Mouse (Mus musculus) stomach, embryonic 14.5 days (tissue): ENCODE results near the gene Srxn1. TPM values are rescaled to one million over a fixed set of nuclear protein-coding genes. Genes with fewer than 3 reads are reported as not detected.

Experiments used
- ATAC-seq: fragments of 200-750 bp; cut with Nextera tagmentation; 2 replicates; pipeline ENCODE4 v1.8.0; 2017; ENCODE audit warnings: low read depth, moderate TSS enrichment; ENCODE audit not compliant: insufficient number of reproducible peaks, insufficient read depth, low FRiP score
- H3K27ac ChIP-seq: fragments of 300-500 bp; sonication (generic); 2 replicates; pipeline ENCODE4 v1.5.1; 2014; ENCODE audit warnings: mild to moderate bottlenecking, low read length, moderate library complexity, mixed read lengths
- H3K27me3 ChIP-seq: fragments of 300-500 bp; sonication (generic); 2 replicates; pipeline ENCODE4 v1.6.1; 2014; ENCODE audit warnings: low read length, control low read depth, mixed read lengths; ENCODE audit not compliant: control insufficient read depth, insufficient read depth
- H3K36me3 ChIP-seq: fragments of 300-500 bp; sonication (generic); 2 replicates; pipeline ENCODE4 v1.6.1; 2014; ENCODE audit warnings: mild to moderate bottlenecking, control low read depth, low read length, moderate library complexity, mixed read lengths; ENCODE audit not compliant: control insufficient read depth, insufficient read depth
- H3K4me1 ChIP-seq: fragments of 300-500 bp; sonication (generic); 2 replicates; pipeline ENCODE4 v1.6.1; 2014; ENCODE audit warnings: low read length, control low read depth, mixed read lengths; ENCODE audit not compliant: control insufficient read depth, insufficient read depth
- H3K4me2 ChIP-seq: fragments of 300-500 bp; sonication (generic); replicated peaks from 2 replicates; pipeline ENCODE4 v1.6.1; 2014; ENCODE audit warnings: low read depth, low read length, control low read depth
- H3K4me3 ChIP-seq: fragments of 300-500 bp; sonication (generic); 2 replicates; pipeline ENCODE4 v1.5.1; 2014; ENCODE audit warnings: low read depth, low read length, control low read depth
- H3K9ac ChIP-seq: fragments of 300-500 bp; sonication (generic); replicated peaks from 2 replicates; pipeline ENCODE4 v1.6.1; 2014; ENCODE audit warnings: low read depth, mild to moderate bottlenecking, control low read depth, low read length, moderate library complexity, mixed read lengths
- H3K9me3 ChIP-seq: fragments of 300-500 bp; sonication (generic); 2 replicates; pipeline ENCODE4 v1.6.1; 2016; ENCODE audit warnings: low read depth, low read length, control low read depth; ENCODE audit not compliant: control insufficient read depth
- WGBS: fragments of 180-500 bp; shearing (Covaris S2); extraction: QIAGEN DNeasy Blood & Tissue Kit; methylation state at CpG from one replicate; pipeline ENCODE4 v1.1.7; 2014; 5-methylcytosine and 5-hydroxymethylcytosine counted together
- polyA plus RNA-seq: library from polyadenylated mRNA; unstranded; fragments of >200 nt; fragmentation: Nextera tagmentation; extraction: Ambion mirVana; gene quantifications from 2 replicates; pipeline ENCODE4 v1.2.1, GENCODE M21; 2014

The Srxn1 gene
- polyA plus RNA-seq, 1 experiment from 2014 or later: 7.6 TPM

DNA sequence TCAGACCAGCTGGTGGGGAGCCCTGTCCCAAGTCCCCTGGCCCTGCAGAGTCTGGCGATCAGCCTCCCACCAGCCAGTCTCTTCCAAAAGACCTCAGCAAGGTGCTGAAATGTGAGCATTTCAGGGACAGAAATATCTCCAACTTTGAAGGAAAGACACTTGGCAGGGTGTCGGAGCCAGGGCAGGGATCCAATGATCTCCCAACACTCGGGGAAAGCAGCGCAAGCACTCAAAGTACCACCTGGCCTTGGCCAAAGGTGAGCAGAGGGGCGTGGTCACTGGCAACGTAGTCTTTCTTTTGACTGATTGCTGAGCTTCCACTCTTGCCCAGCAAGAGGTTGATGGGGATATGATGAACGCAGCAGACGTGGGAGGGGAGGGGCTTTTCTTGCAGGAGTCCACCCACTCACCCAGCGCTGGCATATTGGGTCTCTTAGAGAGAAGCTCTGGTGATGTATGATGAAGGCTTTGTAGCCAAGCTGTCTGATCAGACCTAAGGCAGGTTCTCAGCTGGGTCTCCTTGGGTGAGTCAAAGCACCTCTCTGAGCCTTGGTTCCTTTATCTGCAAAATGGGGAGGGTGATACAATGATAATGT is 29.9 kb upstream of the Srxn1 start:
- H3K27ac ChIP-seq: no peak overlapping the region
- H3K4me2 ChIP-seq: no peak overlapping the region
- no peaks in the 10 kb centered on the region for H3K9me3 ChIP-seq
- H3K9ac ChIP-seq: no peak overlapping the region
- no peaks in the 10 kb centered on the region for H3K27me3 ChIP-seq
- ATAC-seq: no peak
- WGBS: 30% methylated on average over 9 of the region's 9 CpGs
- H3K36me3 ChIP-seq: no peaks in the 10 kb centered on the region
- H3K4me1 ChIP-seq: 0 out of 2 replicates have a peak, but pooled peaks cover 1% of the 10 kb centered on the region
- H3K4me3 ChIP-seq: no peak overlapping the region

GRCm38 (mm10) chr2:152077337-152077736 is 28.0 kb upstream of the Srxn1 start:
- no peaks in the 10 kb centered on the region for H3K36me3 ChIP-seq
- 76% methylated on average over 3 of the region's 3 CpGs for WGBS
- no peak overlapping the region for H3K27ac ChIP-seq
- no peaks in the 10 kb centered on the region for H3K9me3 ChIP-seq
- H3K4me3 ChIP-seq: no peak overlapping the region
- peaks cover 5% of the 10 kb centered on the region; the same call in 1 of the 2 replicates for H3K27me3 ChIP-seq
- H3K9ac ChIP-seq: no peak overlapping the region
- H3K4me2 ChIP-seq: no peak overlapping the region
- 0 out of 2 replicates have a peak, but pooled peaks cover 9% of the 10 kb centered on the region for H3K4me1 ChIP-seq
- no peak for ATAC-seq

GRCm38 (mm10) chr2:152080685-152081541 is 24.4 kb upstream of the Srxn1 start, which contains the start of gene Scrt2:
Gene Scrt2 (plus strand): TSS chr2:152081529.
- Histone ChIP-seq H3K4me3 (peak within 1 kb of the TSS; percentile 26), H3K36me3 (no peaks in the 10 kb centered on the region), H3K4me1 (0 out of 2 replicates have a peak, but pooled peaks cover 9% of the 10 kb centered on the region), H3K27ac (no peak within 1 kb of the TSS), H3K9ac (no peak within 1 kb of the TSS), H3K4me2 (peak within 1 kb of the TSS; percentile 51), H3K9me3 (no peaks in the 10 kb centered on the region), H3K27me3 (peaks cover 22% of the 10 kb centered on the region; the same call in 1 of the 2 replicates)
- ATAC-seq: no peak
- WGBS: 1% methylated on average over 22 of the region's 24 CpGs

DNA sequence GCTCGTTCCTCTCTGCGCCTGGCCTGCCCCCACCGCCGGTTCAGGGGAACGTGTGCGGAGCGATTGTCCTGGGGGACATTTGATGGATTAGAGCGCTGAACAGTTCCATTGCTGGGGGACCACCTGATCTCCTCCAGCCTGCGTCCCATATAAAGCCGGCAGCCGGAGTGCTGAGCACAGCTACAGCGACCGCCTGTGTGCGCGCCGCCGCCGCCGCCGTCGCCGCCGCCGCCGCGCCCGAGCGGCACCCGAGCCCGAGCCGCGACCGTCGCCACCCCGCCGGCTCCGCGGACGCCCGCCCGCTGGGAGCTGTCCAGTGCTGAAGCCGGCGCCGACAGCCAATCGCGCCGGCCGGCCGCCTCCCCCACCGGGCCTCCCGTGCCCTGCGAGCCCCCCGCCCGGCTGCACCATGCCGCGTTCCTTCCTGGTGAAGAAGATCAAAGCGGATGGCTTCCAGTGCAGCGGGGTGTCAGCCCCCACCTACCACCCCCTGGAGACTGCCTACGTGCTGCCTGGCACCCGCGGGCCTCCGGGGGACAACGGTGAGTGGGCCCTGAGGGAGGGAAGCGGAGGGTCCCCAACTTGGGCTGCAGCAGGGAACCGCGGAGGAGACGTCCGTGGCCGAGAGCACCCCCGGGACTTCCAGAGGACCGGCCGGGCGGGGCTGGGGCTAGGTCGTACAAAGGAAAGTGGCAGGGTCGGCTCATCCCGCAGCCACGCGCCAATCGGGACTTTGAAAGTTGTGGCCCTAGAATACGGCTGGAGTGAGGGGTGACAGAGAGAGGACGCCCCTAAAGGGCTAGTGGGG is 23.5 kb upstream of the Srxn1 start:
- WGBS: 0% methylated on average over 67 of the region's 81 CpGs
- H3K4me2 ChIP-seq: peak overlapping the region; percentile 51

GRCm38 (mm10) chr2:152082456-152083285 is 22.6 kb upstream of the Srxn1 start:
- Histone ChIP-seq H3K4me2 (peak overlapping the region; percentile 51; the same call in 1 of the 2 replicates), H3K4me3 (peak overlapping the region; percentile 26; the same call in 1 of the 2 replicates), H3K36me3 (no peaks in the 10 kb centered on the region), H3K9ac (no peak overlapping the region), H3K9me3 (no peaks in the 10 kb centered on the region), H3K27ac (no peak overlapping the region), H3K27me3 (peaks cover 22% of the 10 kb centered on the region; the same call in 1 of the 2 replicates), H3K4me1 (0 out of 2 replicates have a peak, but pooled peaks cover 9% of the 10 kb centered on the region)
- whole genome bisulfite sequencing: 21% methylated on average over 7 of the region's 7 CpGs
- no peak for ATAC-seq

More for the DNA sequence above, 23.5 kb upstream of the Srxn1 start:
- Histone ChIP-seq H3K9me3 (no peaks in the 10 kb centered on the region), H3K27ac (no peak overlapping the region), H3K36me3 (no peaks in the 10 kb centered on the region), H3K27me3 (peaks cover 22% of the 10 kb centered on the region; the same call in 1 of the 2 replicates), H3K4me1 (0 out of 2 replicates have a peak, but pooled peaks cover 9% of the 10 kb centered on the region), H3K4me3 (peak overlapping the region; percentile 26), H3K9ac (no peak overlapping the region)
- peak; percentile 89 for ATAC-seq

GRCm38 (mm10) chr2:152083411-152083810 is 21.9 kb upstream of the Srxn1 start:
- Histone ChIP-seq H3K9me3 (no peaks in the 10 kb centered on the region), H3K27ac (no peak overlapping the region), H3K9ac (no peak overlapping the region), H3K4me3 (no peak overlapping the region), H3K4me2 (no peak overlapping the region), H3K36me3 (no peaks in the 10 kb centered on the region), H3K4me1 (0 out of 2 replicates have a peak, but pooled peaks cover 9% of the 10 kb centered on the region), H3K27me3 (peaks cover 22% of the 10 kb centered on the region; the same call in 1 of the 2 replicates)
- no peak for ATAC-seq
- WGBS: 70% methylated on average over 4 of the region's 4 CpGs

- no peaks in the 10 kb centered on the region for H3K9me3 ChIP-seq
- 0 out of 2 replicates have a peak, but pooled peaks cover 9% of the 10 kb centered on the region for H3K4me1 ChIP-seq
- no peak overlapping the region for H3K9ac ChIP-seq
- H3K27me3 ChIP-seq: peaks cover 22% of the 10 kb centered on the region; the same call in 1 of the 2 replicates
- H3K27ac ChIP-seq: no peak overlapping the region
- no peak overlapping the region for H3K4me2 ChIP-seq
- no peak for ATAC-seq
- no peaks in the 10 kb centered on the region for H3K36me3 ChIP-seq
- H3K4me3 ChIP-seq: no peak overlapping the region
- WGBS: 44% methylated on average over 6 of the region's 6 CpGs
Observed at GRCm38 (mm10) chr2:152084298-152084697, 21.0 kb upstream of the Srxn1 start.
